Mouse (Mus musculus) c-Kit-positive CD71-negative TER-119-negative erythroid progenitor cells, embryonic 14.5 days (primary cell): ENCODE data around the gene Psip1.

ENCODE experiments used
- DNase-seq: peaks from one replicate; pipeline ENCODE4 v3.0.0-alpha.2; 2013; ENCODE audit warnings: low read depth

Psip1 gene

GRCm38 (mm10) chr4:83417160-83417819 is 69.0 kb downstream of the Psip1 start, which contains the start of gene Snapc3:
Snapc3 (plus strand) TSS chr4:83417724.
- peak; percentile 89 for DNase-seq

- DNase-seq = no peak
Measured at GRCm38 (mm10) chr4:83414241-83414824, 71.9 kb downstream of the Psip1 start.

- no peak for DNase-seq
Measured at GRCm38 (mm10) chr4:83412060-83412459, 74.2 kb downstream of the Psip1 start.

GRCm38 (mm10) chr4:83409867-83410505 is 76.3 kb downstream of the Psip1 start:
- no peak for DNase-seq

- DNase-seq = peak; percentile 7
Measured at GRCm38 (mm10) chr4:83407688-83408087, 78.6 kb downstream of the Psip1 start.
